Mouse (Mus musculus): ENCODE results near the gene Spn. TPM values are rescaled to one million over a fixed set of nuclear protein-coding genes. Genes with fewer than 3 reads are reported as not detected.

Gene Spn
- total and polyA plus RNA-seq, 3 experiments, result 52.8 to 251 (median 90.2) TPM

Other genes with a start within 250 kb of the Spn start
Only the 20 nearest of the 28 such genes appear.
- 2.0 TPM in 1 of 2 replicates, not detected in the other for gene Cdiptos, start 161.7 kb downstream of the Spn start, total RNA-seq (2014; fragmentation: Nextera tagmentation)
- gene Cdiptos, start 161.7 kb downstream of the Spn start, total RNA-seq (2017), result 0.55 and 1.2 TPM in 2 replicates
- 0.07 and 0.18 TPM in 2 replicates for gene Cdiptos, start 161.7 kb downstream of the Spn start, polyA plus RNA-seq (2012)
- 5.9 and 10.6 TPM in 2 replicates for gene Mvp, start 123.2 kb downstream of the Spn start, total RNA-seq (2014; fragmentation: Nextera tagmentation)
- gene Mvp, start 123.2 kb downstream of the Spn start, total RNA-seq (2017), result 22.8 and 28.0 TPM in 2 replicates
- gene Mvp, start 123.2 kb downstream of the Spn start, polyA plus RNA-seq (2012), result 13.7 and 13.9 TPM in 2 replicates
- not detected in 2 replicates for gene Pagr1b, start 121.3 kb downstream of the Spn start, total RNA-seq (2014; fragmentation: Nextera tagmentation)
- 1.0 TPM in 1 of 2 replicates, not detected in the other for gene Pagr1b, start 121.3 kb downstream of the Spn start, total RNA-seq (2017)
- 4.6 and 6.2 TPM in 2 replicates for gene Pagr1b, start 121.3 kb downstream of the Spn start, polyA plus RNA-seq (2012)
- gene Pagr1a, start 120.5 kb downstream of the Spn start, total RNA-seq (2014; fragmentation: Nextera tagmentation), result 36.2 and 40.1 TPM in 2 replicates
- gene Pagr1a, start 120.5 kb downstream of the Spn start, total RNA-seq (2017), result 46.5 and 51.2 TPM in 2 replicates
- 30.4 and 56.1 TPM in 2 replicates for gene Pagr1a, start 120.5 kb downstream of the Spn start, polyA plus RNA-seq (2012)
- 21.4 and 35.9 TPM in 2 replicates for gene Gm42742, start 116.7 kb downstream of the Spn start, total RNA-seq (2014; fragmentation: Nextera tagmentation)
- gene Gm42742, start 116.7 kb downstream of the Spn start, total RNA-seq (2017), result 0.93 and 9.2 TPM in 2 replicates
- 128 and 159 TPM in 2 replicates for gene Gm42742, start 116.7 kb downstream of the Spn start, polyA plus RNA-seq (2012)
- 6.4 and 13.6 TPM in 2 replicates for gene Prrt2, start 116.6 kb downstream of the Spn start, total RNA-seq (2014; fragmentation: Nextera tagmentation)
- gene Prrt2, start 116.6 kb downstream of the Spn start, total RNA-seq (2017), result 0.35 TPM in 1 of 2 replicates, not detected in the other
- gene Prrt2, start 116.6 kb downstream of the Spn start, polyA plus RNA-seq (2012), result 1.5 and 2.0 TPM in 2 replicates
- gene Maz, start 110.8 kb downstream of the Spn start, total RNA-seq (2014; fragmentation: Nextera tagmentation), result 122 and 130 TPM in 2 replicates
- 81.3 and 113 TPM in 2 replicates for gene Maz, start 110.8 kb downstream of the Spn start, total RNA-seq (2017)
- gene Maz, start 110.8 kb downstream of the Spn start, polyA plus RNA-seq (2012), result 641 and 824 TPM in 2 replicates
- gene Kif22, start 95.4 kb downstream of the Spn start, total RNA-seq (2014; fragmentation: Nextera tagmentation), result 71.3 and 74.6 TPM in 2 replicates
- 88.0 and 101 TPM in 2 replicates for gene Kif22, start 95.4 kb downstream of the Spn start, total RNA-seq (2017)
- gene Kif22, start 95.4 kb downstream of the Spn start, polyA plus RNA-seq (2012), result 41.8 and 44.2 TPM in 2 replicates
- 2.9 TPM in 1 of 2 replicates, not detected in the other for gene Zg16, start 50.5 kb downstream of the Spn start, total RNA-seq (2014; fragmentation: Nextera tagmentation)
- 0.17 TPM in 1 of 2 replicates, not detected in the other for gene Zg16, start 50.5 kb downstream of the Spn start, total RNA-seq (2017)
- gene Zg16, start 50.5 kb downstream of the Spn start, polyA plus RNA-seq (2012), result not detected in 2 replicates
- 39.5 and 42.1 TPM in 2 replicates for gene AI467606, start 46.5 kb downstream of the Spn start, total RNA-seq (2014; fragmentation: Nextera tagmentation)
- gene AI467606, start 46.5 kb downstream of the Spn start, total RNA-seq (2017), result 42.2 and 50.8 TPM in 2 replicates
- 134 and 143 TPM in 2 replicates for gene AI467606, start 46.5 kb downstream of the Spn start, polyA plus RNA-seq (2012)
- 4.5 and 8.0 TPM in 2 replicates for gene Qprt, start 15.6 kb downstream of the Spn start, total RNA-seq (2014; fragmentation: Nextera tagmentation)
- gene Qprt, start 15.6 kb downstream of the Spn start, total RNA-seq (2017), result 2.0 and 3.7 TPM in 2 replicates
- 1.2 and 1.9 TPM in 2 replicates for gene Qprt, start 15.6 kb downstream of the Spn start, polyA plus RNA-seq (2012)
- gene Cd2bp2, start 58.2 kb upstream of the Spn start, total RNA-seq (2014; fragmentation: Nextera tagmentation), result 23.3 and 37.2 TPM in 2 replicates
- 79.3 and 84.6 TPM in 2 replicates for gene Cd2bp2, start 58.2 kb upstream of the Spn start, total RNA-seq (2017)
- 71.8 and 73.7 TPM in 2 replicates for gene Cd2bp2, start 58.2 kb upstream of the Spn start, polyA plus RNA-seq (2012)
- gene Tbc1d10b, start 70.6 kb upstream of the Spn start, total RNA-seq (2014; fragmentation: Nextera tagmentation), result 19.5 and 26.7 TPM in 2 replicates
- gene Tbc1d10b, start 70.6 kb upstream of the Spn start, total RNA-seq (2017), result 38.3 and 40.1 TPM in 2 replicates
- gene Tbc1d10b, start 70.6 kb upstream of the Spn start, polyA plus RNA-seq (2012), result 72.0 and 74.1 TPM in 2 replicates
- gene Mylpf, start 71.1 kb upstream of the Spn start, total RNA-seq (2014; fragmentation: Nextera tagmentation), result 2.6 TPM in 1 of 2 replicates, not detected in the other
- 2.8 TPM in 2 replicates for gene Mylpf, start 71.1 kb upstream of the Spn start, total RNA-seq (2017)
- gene Mylpf, start 71.1 kb upstream of the Spn start, polyA plus RNA-seq (2012), result 0.44 and 0.94 TPM in 2 replicates
- 11.7 and 20.0 TPM in 2 replicates for gene Zfp553, start 95.2 kb upstream of the Spn start, total RNA-seq (2014; fragmentation: Nextera tagmentation)
- 22.0 and 25.2 TPM in 2 replicates for gene Zfp553, start 95.2 kb upstream of the Spn start, total RNA-seq (2017)
- 25.3 and 26.2 TPM in 2 replicates for gene Zfp553, start 95.2 kb upstream of the Spn start, polyA plus RNA-seq (2012)
- gene Sept1, start 95.3 kb upstream of the Spn start, total RNA-seq (2014; fragmentation: Nextera tagmentation), result 128 and 141 TPM in 2 replicates
- gene Sept1, start 95.3 kb upstream of the Spn start, total RNA-seq (2017), result 51.1 and 54.9 TPM in 2 replicates
- gene Sept1, start 95.3 kb upstream of the Spn start, polyA plus RNA-seq (2012), result 263 and 305 TPM in 2 replicates
- gene Zfp771, start 106.5 kb upstream of the Spn start, total RNA-seq (2014; fragmentation: Nextera tagmentation), result 3.1 and 5.8 TPM in 2 replicates
- 11.9 and 16.5 TPM in 2 replicates for gene Zfp771, start 106.5 kb upstream of the Spn start, total RNA-seq (2017)
- 42.6 and 60.5 TPM in 2 replicates for gene Zfp771, start 106.5 kb upstream of the Spn start, polyA plus RNA-seq (2012)
- 67.0 and 68.7 TPM in 2 replicates for gene Dctpp1, start 122.9 kb upstream of the Spn start, total RNA-seq (2014; fragmentation: Nextera tagmentation)
- 56.4 and 74.6 TPM in 2 replicates for gene Dctpp1, start 122.9 kb upstream of the Spn start, total RNA-seq (2017)
- gene Dctpp1, start 122.9 kb upstream of the Spn start, polyA plus RNA-seq (2012), result 121 and 138 TPM in 2 replicates
- 73.6 and 75.9 TPM in 2 replicates for gene Sephs2, start 136.2 kb upstream of the Spn start, total RNA-seq (2014; fragmentation: Nextera tagmentation)
- 126 and 131 TPM in 2 replicates for gene Sephs2, start 136.2 kb upstream of the Spn start, total RNA-seq (2017)
- 39.9 and 53.7 TPM in 2 replicates for gene Sephs2, start 136.2 kb upstream of the Spn start, polyA plus RNA-seq (2012)
- gene Itgal, start 158.4 kb upstream of the Spn start, total RNA-seq (2014; fragmentation: Nextera tagmentation), result 3.7 and 5.1 TPM in 2 replicates
- 3.1 and 4.1 TPM in 2 replicates for gene Itgal, start 158.4 kb upstream of the Spn start, total RNA-seq (2017)
- 1.7 and 2.2 TPM in 2 replicates for gene Itgal, start 158.4 kb upstream of the Spn start, polyA plus RNA-seq (2012)